Mouse (Mus musculus) testis, adult 2 months (tissue): Measurements from ENCODE around the gene Raet1e.
"Not testable (repeated sequence)": the region's sequence is repeated elsewhere in the genome, so short reads cannot be mapped to it uniquely, and the experiment has no call there.

ENCODE experiments used
- CTCF ChIP-seq: fragments of 200-500 bp; IDR thresholded peaks from 2 replicates; pipeline ENCODE4 v1.5.1; 2012; ENCODE audit warnings: low read depth, mild to moderate bottlenecking, inconsistent platforms, low read length, moderate library complexity; ENCODE audit not compliant: control insufficient read depth, insufficient read depth, insufficient replicate concordance
- POLR2A ChIP-seq: fragments of 200-500 bp; IDR thresholded peaks from 2 replicates; pipeline ENCODE4 v1.6.1; 2012; ENCODE audit warnings: low read depth, mild to moderate bottlenecking, inconsistent platforms, low read length, moderate library complexity; ENCODE audit not compliant: control insufficient read depth

DNA sequence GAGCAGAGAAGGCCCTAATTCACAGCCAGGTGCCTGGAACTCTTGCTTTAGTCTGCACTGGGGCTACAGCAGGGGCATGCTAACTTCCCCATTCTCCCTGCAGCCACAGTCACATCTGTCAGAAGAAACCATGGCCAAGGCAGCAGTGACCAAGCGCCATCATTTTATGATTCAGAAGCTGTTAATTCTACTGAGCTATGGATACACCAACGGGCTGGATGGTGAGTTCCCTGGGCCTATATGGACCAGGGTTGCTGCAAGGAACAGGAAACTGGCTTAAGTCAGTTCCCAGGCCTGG, 15.8 kb downstream of the Raet1e start:
- TF ChIP-seq POLR2A, CTCF: not testable (repeated sequence)
